In the genomic region with DNA sequence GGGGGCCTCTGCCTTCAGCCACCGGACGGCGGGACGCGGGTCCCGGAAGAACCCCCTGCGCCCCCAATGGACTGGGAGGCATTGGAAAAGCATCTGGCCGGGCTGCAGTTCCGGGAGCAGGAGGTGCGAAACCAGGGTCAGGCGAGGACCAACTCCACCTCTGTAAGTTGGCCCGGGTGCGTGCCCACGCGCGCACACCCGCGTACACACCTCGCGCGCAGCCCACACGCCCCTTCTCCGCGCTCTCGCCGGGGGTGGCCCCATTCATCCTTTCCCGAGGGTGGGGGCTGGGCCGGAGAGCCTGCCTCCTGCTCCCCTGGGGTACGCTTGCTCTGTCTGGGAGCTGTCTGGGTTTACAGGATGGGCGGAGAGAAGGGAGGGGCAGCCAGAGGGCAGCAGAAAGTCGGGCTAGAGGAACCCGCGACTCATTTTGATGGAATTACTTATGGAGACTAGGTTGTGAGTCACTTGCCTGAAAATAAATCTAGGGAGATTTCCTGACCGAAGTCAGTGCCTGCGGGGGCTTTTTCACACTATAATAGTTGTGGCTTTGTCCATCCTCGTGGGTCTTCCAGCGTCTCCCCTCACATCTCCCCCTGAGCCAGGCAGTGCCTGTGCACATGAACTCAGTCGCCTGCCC, we compare ENCODE assay signal across 8 mouse cellular contexts.
DNase-seq lines count a peak whose midpoint lies in the region; ATAC-seq and TF ChIP-seq lines count a peak whose summit lies in the region.

No protein-coding gene starts in this region.

- 0% methylated on average over 38 of the region's 38 CpGs for WGBS in heart, embryonic 10.5 days
- WGBS in kidney, embryonic 15.5 days: under 1% methylated on average over 38 of the region's 38 CpGs
- under 1% methylated on average over 38 of the region's 38 CpGs for WGBS in liver, embryonic 11.5 days

- peak overlapping the region; percentile 100 for H3K4me2 ChIP-seq in kidney, embryonic 15.5 days
- peak overlapping the region; percentile 93 for H3K4me2 ChIP-seq in liver, embryonic 11.5 days

- H3K9me3 ChIP-seq in ES-Bruce4 (replicated peaks; ENCODE audit: control insufficient read depth, insufficient read depth, low read length, poor library complexity, severe bottlenecking): no peaks in the 10 kb centered on the region
- no peaks in the 10 kb centered on the region for H3K9me3 ChIP-seq in heart, embryonic 10.5 days
- H3K9me3 ChIP-seq in kidney, embryonic 15.5 days (replicated peaks): no peaks in the 10 kb centered on the region
- H3K9me3 ChIP-seq in liver, embryonic 11.5 days (ENCODE audit: control insufficient read depth, low read length): no peaks in the 10 kb centered on the region

- 0 out of 2 replicates have a peak, but pooled peaks cover 3% of the 10 kb centered on the region for H3K36me3 ChIP-seq in ES-Bruce4 (ENCODE audit: control insufficient read depth, insufficient read depth, low read length, poor library complexity, severe bottlenecking)
- H3K36me3 ChIP-seq in heart, embryonic 10.5 days: peaks cover 11% of the 10 kb centered on the region; the same call in 1 of the 2 replicates
- H3K36me3 ChIP-seq in kidney, embryonic 15.5 days: no peaks in the 10 kb centered on the region
- no peaks in the 10 kb centered on the region for H3K36me3 ChIP-seq in liver, embryonic 11.5 days (ENCODE audit: control insufficient read depth, insufficient read depth, low read length)

- 0 out of 2 replicates have a peak, but pooled peaks have one; percentile 13 for ATAC-seq in erythroid progenitor cell, adult 5-6 weeks (replicated peaks; ENCODE audit: low FRiP score, poor library complexity, severe bottlenecking)
- ATAC-seq in kidney, embryonic 15.5 days (replicated peaks; ENCODE audit: low FRiP score): peak; percentile 23; the same call in 1 of the 2 replicates
- 0 out of 2 replicates have a peak, but pooled peaks have one; percentile 16 for ATAC-seq in liver, embryonic 11.5 days (replicated peaks; ENCODE audit: low FRiP score)

- no peaks in the 10 kb centered on the region for H3K4me1 ChIP-seq in ES-Bruce4 (ENCODE audit: control insufficient read depth, insufficient read depth, low read length)
- peaks cover 61% of the 10 kb centered on the region for H3K4me1 ChIP-seq in heart, embryonic 10.5 days
- H3K4me1 ChIP-seq in kidney, embryonic 15.5 days: peaks cover 47% of the 10 kb centered on the region
- peaks cover 32% of the 10 kb centered on the region for H3K4me1 ChIP-seq in liver, embryonic 11.5 days (replicated peaks; ENCODE audit: control insufficient read depth, insufficient read depth, low read length)

- TF ChIP-seq CTCF in ES-Bruce4 (IDR thresholded peaks at IDR 0.05; ENCODE audit: low read depth, low read length): no peak

- H3K4me3 ChIP-seq in ES-Bruce4 (ENCODE audit: low read depth, low read length): peak overlapping the region; percentile 87
- H3K4me3 ChIP-seq in heart, embryonic 10.5 days: peak overlapping the region; percentile 73
- H3K4me3 ChIP-seq in kidney, embryonic 15.5 days (replicated peaks): peak overlapping the region; percentile 78
- H3K4me3 ChIP-seq in liver, embryonic 11.5 days (ENCODE audit: low read depth, low read length): peak overlapping the region; percentile 57

- peak overlapping the region; percentile 80 for H3K27ac ChIP-seq in ES-Bruce4 (ENCODE audit: insufficient read depth, low read length)
- H3K27ac ChIP-seq in heart, embryonic 10.5 days: peak overlapping the region; percentile 95
- H3K27ac ChIP-seq in kidney, embryonic 15.5 days: peak overlapping the region; percentile 98
- H3K27ac ChIP-seq in liver, embryonic 11.5 days (ENCODE audit: low read depth, low read length): peak overlapping the region; percentile 6; the same call in 1 of the 2 replicates

- no peak for TF ChIP-seq POLR2A in ES-Bruce4 (IDR thresholded peaks at IDR 0.05; ENCODE audit: insufficient read depth, low read length)

- H3K9ac ChIP-seq in ES-Bruce4 (ENCODE audit: low read depth, poor library complexity, severe bottlenecking): peak overlapping the region; percentile 93
- H3K9ac ChIP-seq in kidney, embryonic 15.5 days: peak overlapping the region; percentile 86
- peak overlapping the region; percentile 27; the same call in 1 of the 2 replicates for H3K9ac ChIP-seq in liver, embryonic 11.5 days (ENCODE audit: low read depth, low read length)

- H3K27me3 ChIP-seq in ES-Bruce4 (ENCODE audit: control insufficient read depth, insufficient read depth, low read length, poor library complexity, severe bottlenecking): no peaks in the 10 kb centered on the region
- H3K27me3 ChIP-seq in heart, embryonic 10.5 days (ENCODE audit: insufficient read depth, poor library complexity, severe bottlenecking): no peaks in the 10 kb centered on the region
- no peaks in the 10 kb centered on the region for H3K27me3 ChIP-seq in kidney, embryonic 15.5 days
- H3K27me3 ChIP-seq in liver, embryonic 11.5 days (replicated peaks; ENCODE audit: control insufficient read depth, insufficient read depth, low read length): peaks cover 10% of the 10 kb centered on the region

- DNase-seq in adrenal gland, postnatal 36 days: peak; percentile 62 to 72
- peak; percentile 81 for DNase-seq in heart, embryonic 10.5 days (ENCODE audit: low spot score)
- peak; percentile 64 for DNase-seq in liver, embryonic 11.5 days (ENCODE audit: low spot score)
- peak; percentile 74 for DNase-seq in neural tube, embryonic 10.5 days (ENCODE audit: extremely low spot score, low spot score)
- DNase-seq in yolk sac, embryonic 10.5 days (ENCODE audit: low spot score): peak; percentile 69

- TF ChIP-seq EP300 in ES-Bruce4 (IDR thresholded peaks at IDR 0.05; ENCODE audit: insufficient read depth, low read depth, low read length): no peak

Comparison
In these comparisons a context has a peak if more than half of its experiments do, and no peak if none do; other contexts are left out.
1. Peak in every context shown above with its lines: DNase-seq, ATAC-seq, H3K4me3 ChIP-seq and H3K27ac ChIP-seq.
2. H3K27ac ChIP-seq: peak in every context shown above with its lines; median percentile 98 in kidney, embryonic 15.5 days; 95 in heart, embryonic 10.5 days; 80 in ES-Bruce4; 6 in liver, embryonic 11.5 days.
3. H3K9ac ChIP-seq: peak in every context shown above with its lines; median percentile 93 in ES-Bruce4; 86 in kidney, embryonic 15.5 days; 27 in liver, embryonic 11.5 days.